Mouse (Mus musculus): ENCODE data around the gene Spaca3.

DNA sequence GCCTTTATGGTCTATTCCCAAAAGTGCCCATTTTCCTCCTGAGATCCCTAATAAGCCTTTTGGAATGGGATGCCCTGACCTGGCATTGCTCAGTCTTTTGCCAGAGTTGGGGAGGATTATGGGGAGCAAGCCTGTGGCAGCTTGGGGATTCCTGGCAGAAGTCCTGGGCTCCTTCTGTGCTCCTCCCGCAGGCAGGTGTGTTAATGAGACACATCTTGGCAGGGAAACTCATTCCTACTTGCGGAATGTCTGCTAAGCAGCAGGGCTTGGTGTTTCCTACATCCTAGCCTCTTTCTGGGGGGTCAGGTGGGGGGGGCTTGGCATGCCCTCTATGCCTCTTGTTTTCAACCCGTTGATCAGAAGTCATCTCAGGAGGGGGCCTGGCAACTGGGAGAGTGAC, 28.9 kb downstream of the Spaca3 start:
- TF ChIP-seq USF1 (IDR thresholded peaks at IDR 0.05; ENCODE audit: low read depth) (no peak), CTCF (IDR thresholded peaks at IDR 0.05; ENCODE audit: control insufficient read depth, insufficient read depth, insufficient read length) (no peak), MYOG (IDR thresholded peaks at IDR 0.05; ENCODE audit: control insufficient read depth, extremely low read depth, insufficient read length) (no peak), MYOD1 (IDR thresholded peaks at IDR 0.05; ENCODE audit: control insufficient read depth, insufficient read length, low read depth) (no peak), MAX (IDR thresholded peaks at IDR 0.05) (no peak)
